Mouse (Mus musculus) kidney, postnatal 0 days (tissue): ENCODE measurements at regions not wholly inside any gene's neighbourhood (a gene's known extent, or its start where the extent isn't known, plus 50 kb on each side); places are given as distances from the start of the nearest gene placed in this dataset.

Experiments used
- ATAC-seq: fragments of 200-750 bp; cut with Nextera tagmentation; replicated peaks from 2 replicates; pipeline ENCODE4 v1.8.0; 2017; ENCODE audit warnings: low read depth, moderate number of reproducible peaks, moderate TSS enrichment, moderate library complexity; ENCODE audit not compliant: low FRiP score
- DNase-seq: peaks from one replicate; pipeline ENCODE4 v3.0.0-alpha.2; 2016; ENCODE audit warnings: low spot score
- H3K27ac ChIP-seq: fragments of 300-500 bp; sonication (generic); 2 replicates; pipeline ENCODE4 v1.5.1; 2014; ENCODE audit warnings: mild to moderate bottlenecking
- H3K27me3 ChIP-seq: fragments of 300-500 bp; sonication (generic); 2 replicates; pipeline ENCODE4 v1.6.1; 2014; ENCODE audit warnings: low read length, mixed read lengths; ENCODE audit not compliant: insufficient read depth
- H3K36me3 ChIP-seq: fragments of 300-500 bp; sonication (generic); 2 replicates; pipeline ENCODE4 v1.6.1; 2014; ENCODE audit warnings: low read length, mixed read lengths; ENCODE audit not compliant: insufficient read depth
- H3K4me1 ChIP-seq: fragments of 300-500 bp; sonication (generic); replicated peaks from 2 replicates; pipeline ENCODE4 v1.6.1; 2014; ENCODE audit warnings: antibody characterized with exemption, low read length, mixed read lengths; ENCODE audit not compliant: insufficient read depth
- H3K4me2 ChIP-seq: fragments of 300-500 bp; sonication (generic); 2 replicates; pipeline ENCODE4 v1.6.1; 2014; ENCODE audit warnings: mild to moderate bottlenecking, low read length, moderate library complexity, mixed read lengths
- H3K4me3 ChIP-seq: fragments of 300-500 bp; sonication (generic); replicated peaks from 2 replicates; pipeline ENCODE4 v1.5.1; 2014; ENCODE audit warnings: low read depth, low read length
- H3K9ac ChIP-seq: fragments of 300-500 bp; sonication (generic); 2 replicates; pipeline ENCODE4 v1.6.1; 2014; ENCODE audit warnings: low read depth, low read length
- H3K9me3 ChIP-seq: fragments of 300-500 bp; sonication (generic); replicated peaks from 2 replicates; pipeline ENCODE4 v1.6.1; 2016; ENCODE audit warnings: low read length, inconsistent platforms, mixed read lengths
- CTCF ChIP-seq: IDR thresholded peaks from 2 replicates; pipeline ENCODE4 v1.5.1; 2016; ENCODE audit warnings: antibody characterized with exemption, low read depth, mild to moderate bottlenecking, moderate library complexity
- WGBS: fragments of 180-500 bp; shearing (Covaris S2); extraction: QIAGEN DNeasy Blood & Tissue Kit; methylation state at CpG from one replicate; pipeline ENCODE4 v1.1.7; 2014; 5-methylcytosine and 5-hydroxymethylcytosine counted together

DNA sequence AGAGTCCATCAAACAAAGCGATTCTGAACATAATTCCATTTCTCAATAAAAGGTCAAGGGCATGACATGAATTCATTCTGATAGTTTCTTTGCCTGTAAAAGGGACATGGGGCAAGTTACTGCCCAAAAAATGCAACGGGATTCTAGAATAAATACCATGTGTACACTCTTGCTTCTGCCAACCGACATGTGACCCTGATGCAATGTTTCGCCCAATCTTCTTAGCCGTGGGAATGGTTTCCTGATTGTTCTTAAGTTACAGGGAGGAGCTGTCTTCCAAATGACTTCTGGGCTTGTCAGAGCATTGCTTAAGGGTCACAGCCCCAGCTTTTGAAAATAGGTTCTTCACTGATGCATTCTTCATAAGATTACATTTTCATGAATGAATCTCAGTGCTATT, 71.4 kb upstream of the Gm10260 start:
- ATAC-seq, result no peak
- 56% methylated on average over 5 of the region's 5 CpGs for WGBS
- no peak for TF ChIP-seq CTCF

DNA sequence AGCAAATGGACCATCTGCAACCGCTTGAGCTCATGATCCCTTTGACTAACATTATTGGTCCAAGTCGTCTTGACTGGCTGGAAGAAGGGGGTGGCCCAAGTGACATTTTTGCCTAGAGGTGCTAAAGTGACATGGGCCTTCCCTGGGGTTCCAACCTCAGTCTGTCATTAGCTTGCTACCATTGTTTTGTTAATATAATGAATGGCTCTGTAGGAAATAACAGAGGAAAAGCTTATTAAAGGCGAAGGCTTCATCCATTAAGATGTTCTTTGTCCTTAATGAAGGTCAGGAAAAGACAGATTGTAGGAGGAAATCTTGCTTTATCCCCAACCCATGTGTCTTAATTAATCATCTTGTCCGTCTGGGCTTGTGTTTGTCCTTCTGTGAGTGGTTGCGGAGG, 69.1 kb upstream of the Gm10260 start:
- no peaks in the 10 kb centered on the region for H3K9me3 ChIP-seq
- no peak for TF ChIP-seq CTCF
- no peak overlapping the region for H3K27ac ChIP-seq
- 44% methylated on average over 5 of the region's 5 CpGs for WGBS
- H3K36me3 ChIP-seq, result no peaks in the 10 kb centered on the region
- H3K27me3 ChIP-seq, result no peaks in the 10 kb centered on the region
- no peak overlapping the region for H3K4me3 ChIP-seq
- DNase-seq, result no peak
- no peak for ATAC-seq
- no peak overlapping the region for H3K9ac ChIP-seq
- H3K4me2 ChIP-seq, result no peak overlapping the region
- 0 out of 2 replicates have a peak, but pooled peaks cover 7% of the 10 kb centered on the region for H3K4me1 ChIP-seq

More for the DNA sequence above, 71.4 kb upstream of the Gm10260 start:
- no peak overlapping the region for H3K9ac ChIP-seq
- no peaks in the 10 kb centered on the region for H3K4me1 ChIP-seq
- no peak overlapping the region for H3K27ac ChIP-seq
- peak; percentile 26 for DNase-seq
- no peak overlapping the region for H3K4me2 ChIP-seq
- H3K27me3 ChIP-seq, result no peaks in the 10 kb centered on the region
- H3K36me3 ChIP-seq, result no peaks in the 10 kb centered on the region
- H3K4me3 ChIP-seq, result no peak overlapping the region
- H3K9me3 ChIP-seq, result no peaks in the 10 kb centered on the region

DNA sequence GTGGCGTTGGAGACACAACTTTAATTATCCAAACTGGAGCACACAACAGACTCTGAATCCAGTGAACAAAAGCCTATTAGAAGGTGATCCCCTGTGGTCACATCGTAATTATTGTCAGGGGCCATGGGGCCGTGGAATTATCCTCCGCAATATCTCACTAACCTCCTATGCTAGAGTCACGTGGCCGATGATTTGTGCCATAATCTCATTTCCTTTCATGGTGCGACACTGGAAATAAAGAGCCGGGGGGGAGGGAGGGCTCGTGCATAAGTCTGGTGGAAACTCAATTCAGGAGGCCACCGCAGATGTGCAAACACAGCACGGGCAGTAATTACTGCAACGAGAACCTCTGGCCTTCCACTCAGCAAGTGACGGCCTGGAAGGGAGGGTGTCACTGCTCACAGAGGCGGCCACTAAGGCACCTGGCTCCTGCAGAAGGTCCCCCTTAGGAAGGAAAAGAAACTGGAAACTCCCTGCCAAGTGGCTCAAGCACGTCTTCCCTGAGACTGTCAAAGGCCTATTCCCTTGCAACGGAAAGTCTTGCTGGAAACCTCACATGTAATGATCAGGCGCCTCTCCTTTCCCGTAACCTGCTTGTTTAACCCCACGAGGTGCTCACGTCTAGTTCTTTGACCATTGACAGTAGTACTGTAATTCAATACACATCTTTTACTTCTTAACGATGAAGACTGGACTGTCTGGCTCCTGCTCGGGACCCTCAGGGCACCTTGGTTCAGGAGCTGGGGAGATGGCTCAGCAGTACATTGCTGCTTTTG, 65.6 kb upstream of the Gm10260 start:
- Histone ChIP-seq H3K9me3 (no peaks in the 10 kb centered on the region), H3K27ac (no peak overlapping the region), H3K9ac (no peak overlapping the region), H3K27me3 (no peaks in the 10 kb centered on the region), H3K4me2 (peak overlapping the region; percentile 29), H3K4me1 (peaks cover 14% of the 10 kb centered on the region; the same call in 1 of the 2 replicates), H3K36me3 (no peaks in the 10 kb centered on the region), H3K4me3 (no peak overlapping the region)
- ATAC-seq, result no peak
- WGBS, result 22% methylated on average over 22 of the region's 22 CpGs
- TF ChIP-seq CTCF, result no peak
- DNase-seq, result peak; percentile 25

DNA sequence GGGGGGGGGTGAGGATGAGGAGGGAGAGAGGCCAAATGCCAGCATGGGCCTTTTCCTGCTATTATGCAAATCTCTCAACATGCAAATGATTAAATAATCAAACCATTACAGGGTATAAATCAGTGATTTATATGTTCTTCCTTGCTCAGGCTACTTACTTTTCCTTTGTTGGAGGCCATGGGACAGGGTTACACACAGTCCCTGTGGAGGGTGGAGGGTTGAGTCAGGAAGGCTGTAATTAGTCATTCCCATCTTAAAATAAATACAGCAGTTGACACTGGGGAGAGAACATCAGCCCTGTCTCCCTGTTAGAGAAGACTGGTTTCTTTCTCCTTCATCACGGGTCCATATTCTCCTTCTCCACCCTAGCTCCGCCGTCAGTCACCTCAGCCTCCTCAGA, 64.9 kb upstream of the Gm10260 start:
- H3K27me3 ChIP-seq, result no peaks in the 10 kb centered on the region
- ATAC-seq (no peak; the same call in 1 of the 2 replicates), DNase-seq (peak; percentile 57)
- H3K4me2 ChIP-seq, result peak overlapping the region; percentile 29; the same call in 1 of the 2 replicates
- no peak for TF ChIP-seq CTCF
- H3K27ac ChIP-seq, result no peak overlapping the region
- no peak overlapping the region for H3K4me3 ChIP-seq
- H3K9ac ChIP-seq, result no peak overlapping the region
- no peaks in the 10 kb centered on the region for H3K36me3 ChIP-seq
- peaks cover 14% of the 10 kb centered on the region; the same call in 1 of the 2 replicates for H3K4me1 ChIP-seq
- 50% methylated on average over 3 of the region's 3 CpGs for WGBS
- H3K9me3 ChIP-seq, result no peaks in the 10 kb centered on the region

DNA sequence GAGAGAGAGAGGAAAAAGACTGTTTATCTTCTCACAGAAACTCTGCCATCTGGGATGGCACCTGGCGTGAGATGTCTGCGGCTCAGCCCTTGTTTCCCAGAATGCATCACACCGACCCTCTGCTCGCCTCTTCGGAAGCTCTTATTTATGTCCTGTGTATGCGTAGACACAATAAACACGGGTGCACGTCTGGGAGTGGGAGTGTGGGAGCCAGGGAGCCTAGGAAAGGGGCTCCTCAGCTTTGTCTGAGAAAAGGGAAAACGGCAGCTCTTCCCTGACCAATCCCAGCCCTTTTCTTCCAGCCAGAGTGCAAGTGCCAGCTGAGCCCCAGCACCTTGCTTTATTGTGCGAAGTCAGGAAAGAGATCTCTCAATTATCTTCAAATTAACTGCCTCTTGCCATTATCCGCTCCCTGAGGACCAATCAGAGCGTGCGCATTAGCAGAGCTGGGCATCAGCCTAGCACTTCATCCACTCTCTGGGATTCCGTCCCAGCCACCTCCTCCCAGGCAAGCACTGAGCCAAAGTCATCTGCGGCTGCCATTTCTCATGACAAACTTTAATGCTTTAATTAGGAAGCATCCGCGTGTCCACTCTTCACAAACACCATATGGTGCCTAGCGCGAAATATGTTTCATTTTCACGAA, 63.8 kb upstream of the Gm10260 start:
- peak; percentile 64 for DNase-seq
- Histone ChIP-seq H3K27me3 (no peaks in the 10 kb centered on the region), H3K9me3 (no peaks in the 10 kb centered on the region), H3K4me1 (peaks cover 14% of the 10 kb centered on the region; the same call in 1 of the 2 replicates), H3K9ac (no peak overlapping the region), H3K4me3 (no peak overlapping the region), H3K36me3 (no peaks in the 10 kb centered on the region), H3K27ac (no peak overlapping the region), H3K4me2 (peak overlapping the region; percentile 46)
- no peak for ATAC-seq
- WGBS, result 43% methylated on average over 20 of the region's 20 CpGs
- TF ChIP-seq CTCF, result no peak

DNA sequence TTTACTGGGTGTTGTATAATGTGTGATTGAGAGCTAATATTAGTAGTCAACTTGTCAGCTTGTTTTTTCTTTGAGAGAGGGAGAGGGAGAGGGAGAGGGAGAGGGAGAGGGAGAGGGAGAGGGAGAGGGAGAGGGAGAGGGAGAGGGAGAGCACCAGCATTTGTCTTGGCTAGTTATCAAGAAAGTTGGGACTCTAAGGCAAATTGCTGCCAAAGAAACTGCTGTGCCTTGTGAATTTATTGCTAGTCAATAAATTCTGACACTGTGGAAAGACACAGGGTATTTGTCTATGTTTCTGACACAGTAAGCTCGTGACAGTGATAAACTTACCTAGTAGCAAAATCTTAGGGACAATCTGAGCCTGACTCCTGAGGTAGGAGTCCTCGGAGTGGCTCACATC, 61.2 kb upstream of the Gm10260 start:
- H3K27me3 ChIP-seq, result no peaks in the 10 kb centered on the region
- WGBS, result 27% methylated on average over 2 of the region's 2 CpGs
- peaks cover 14% of the 10 kb centered on the region; the same call in 1 of the 2 replicates for H3K4me1 ChIP-seq
- no peaks in the 10 kb centered on the region for H3K9me3 ChIP-seq
- TF ChIP-seq CTCF, result no peak
- no peaks in the 10 kb centered on the region for H3K36me3 ChIP-seq
- H3K4me2 ChIP-seq, result no peak overlapping the region
- no peak overlapping the region for H3K4me3 ChIP-seq
- no peak overlapping the region for H3K9ac ChIP-seq
- no peak overlapping the region for H3K27ac ChIP-seq
- peak; percentile 75 for DNase-seq
- ATAC-seq, result no peak
